Mouse (Mus musculus) CH12.LX (cell line): Measurements from ENCODE around the gene Pde8a. TPM values are rescaled to one million over a fixed set of nuclear protein-coding genes. Genes with fewer than 3 reads are reported as not detected.

ENCODE experiments used
- DNase-seq: peaks from one replicate; pipeline ENCODE4 v3.0.0-alpha.2; 2013; ENCODE audit errors: extremely low read depth
- H3K27ac ChIP-seq: 2 replicates; pipeline ENCODE4 v1.5.1; 2012; ENCODE audit warnings: low read depth, mild to moderate bottlenecking, control low read depth, moderate library complexity; ENCODE audit not compliant: insufficient read depth
- H3K27me3 ChIP-seq: replicated peaks from 2 replicates; pipeline ENCODE3; 2012; ENCODE audit warnings: inconsistent platforms
- H3K36me3 ChIP-seq, 2 experiments: replicated peaks in 1 of 2; 2 replicates each; pipeline versions ENCODE3 to v1.6.1; 2012; ENCODE audit warnings: inconsistent platforms in 1 of 2, low read length in 1 of 2, mild to moderate bottlenecking in 1 of 2, mixed read lengths in 1 of 2, moderate library complexity in 1 of 2; ENCODE audit not compliant: control insufficient read depth in 1 of 2, insufficient read depth in 1 of 2
- H3K4me1 ChIP-seq, 2 experiments: 2 replicates each; pipeline ENCODE4 v1.6.1; 2012; ENCODE audit warnings: inconsistent platforms in 1 of 2, moderate library complexity in 1 of 2; ENCODE audit not compliant: insufficient read depth in 2 of 2, control insufficient read depth in 1 of 2
- H3K4me2 ChIP-seq: 2 replicates; pipeline ENCODE4 v1.6.1; 2012; ENCODE audit warnings: low read depth, mild to moderate bottlenecking, control low read depth; ENCODE audit not compliant: poor library complexity, insufficient read depth, severe bottlenecking
- H3K4me3 ChIP-seq, 3 experiments: fragments of 150-350 bp in 1 of 3; sonication (generic) in 1 of 3; replicated peaks in 1 of 3; 2 replicates each; pipeline versions ENCODE3 to v1.5.1; 2011 to 2012; ENCODE audit warnings: low read depth in 2 of 3, low read length in 2 of 3, mild to moderate bottlenecking in 2 of 3, moderate library complexity in 2 of 3, control low read depth in 1 of 3, improper control_type of control experiment in 1 of 3, inconsistent platforms in 1 of 3, mixed read lengths in 1 of 3; ENCODE audit not compliant: poor library complexity in 1 of 3
- H3K79me2 ChIP-seq: replicated peaks from 2 replicates; pipeline ENCODE4 v1.6.1; 2012; ENCODE audit warnings: mild to moderate bottlenecking, moderate library complexity; ENCODE audit not compliant: control insufficient read depth, poor library complexity, insufficient read depth, severe bottlenecking; ENCODE audit errors: extremely low read depth
- H3K9ac ChIP-seq: 2 replicates; pipeline ENCODE4 v1.6.1; 2012; ENCODE audit warnings: low read depth, mild to moderate bottlenecking, control low read depth, moderate library complexity; ENCODE audit not compliant: insufficient read depth
- H3K9me3 ChIP-seq: replicated peaks from 2 replicates; pipeline ENCODE3; 2012; ENCODE audit warnings: low read length, inconsistent platforms, mixed read lengths
- CHD1 ChIP-seq: IDR thresholded peaks from 2 replicates; pipeline ENCODE4 v1.6.1; 2012; ENCODE audit warnings: low read depth, low read length, improper control_type of control experiment, inconsistent platforms
- CTCF ChIP-seq, 2 experiments: IDR thresholded peaks in 1 of 2; conservative IDR thresholded peaks in 1 of 2; 2 replicates each; pipeline ENCODE4 v1.5.1; 2011 to 2012; ENCODE audit warnings: low read depth in 2 of 2, low read length in 2 of 2, improper control_type of control experiment in 1 of 2, inconsistent platforms in 1 of 2, mild to moderate bottlenecking in 1 of 2, moderate library complexity in 1 of 2
- ELF1 ChIP-seq: IDR thresholded peaks from 2 replicates; pipeline ENCODE4 v1.6.1; 2014; ENCODE audit warnings: low read depth, mild to moderate bottlenecking, inconsistent platforms, low read length, improper control_type of control experiment
- GABPA ChIP-seq: IDR thresholded peaks from 2 replicates; pipeline ENCODE4 v1.6.1; 2012; ENCODE audit warnings: low read depth, low read length, improper control_type of control experiment, inconsistent platforms; ENCODE audit not compliant: insufficient replicate concordance
- MEF2A ChIP-seq: IDR thresholded peaks from 2 replicates; pipeline ENCODE4 v1.6.1; 2014; ENCODE audit warnings: low read depth, mild to moderate bottlenecking, inconsistent platforms, low read length, improper control_type of control experiment, borderline replicate concordance
- RAD21 ChIP-seq: IDR thresholded peaks from 2 replicates; pipeline ENCODE4 v1.6.1; 2011; ENCODE audit warnings: low read depth, mild to moderate bottlenecking, low read length, improper control_type of control experiment, moderate library complexity
- RCOR1 ChIP-seq: conservative IDR thresholded peaks from 2 replicates; pipeline ENCODE4 v1.6.1; 2012; ENCODE audit warnings: low read depth, mild to moderate bottlenecking, inconsistent platforms, low read length, improper control_type of control experiment
- SMC3 ChIP-seq: IDR thresholded peaks from 2 replicates; pipeline ENCODE4 v1.6.1; 2011; ENCODE audit warnings: low read depth, low read length, improper control_type of control experiment
- USF1 ChIP-seq: IDR thresholded peaks from 2 replicates; pipeline ENCODE4 v1.6.1; 2014; ENCODE audit warnings: low read depth, mild to moderate bottlenecking, inconsistent platforms, low read length, improper control_type of control experiment
- ZKSCAN1 ChIP-seq: IDR thresholded peaks from 2 replicates; pipeline ENCODE4 v1.6.1; 2012; ENCODE audit warnings: low read depth, inconsistent platforms, low read length, improper control_type of control experiment, borderline replicate concordance
- ZNF384 ChIP-seq: IDR thresholded peaks from 2 replicates; pipeline ENCODE4 v1.6.1; 2012; ENCODE audit warnings: low read depth, low read length, improper control_type of control experiment, inconsistent platforms
- dilution Hi-C: fragments of 300-500 bp; cut with MboI; formaldehyde crosslinking; loops from 2 replicates; pipeline ENCODE4 v1.14.3; 2020; ENCODE audit warnings: low sequenced_read_pairs; ENCODE audit not compliant: extremely low pct_unique_long_range_greater_than_20kb, extremely low pct_ligation_motif_present
- in situ Hi-C: fragments of 300-500 bp; cut with MboI; formaldehyde crosslinking; loops from 3 replicates; pipeline ENCODE4 v1.14.3; 2019; ENCODE audit warnings: low sequenced_read_pairs, low pct_ligation_motif_present, low pct_unique_long_range_greater_than_20kb, mixed read lengths
- polyA plus RNA-seq: library from polyadenylated mRNA; unstranded; fragments of >175 nt; gene quantifications from 2 replicates; pipeline ENCODE4 v1.2.1, GENCODE M21; 2012; ENCODE audit warnings: low read depth; ENCODE audit not compliant: insufficient read length
- total RNA-seq, 2 experiments: library from RNA; depleted of rRNA; stranded (reverse); fragments of 300-350 nt in 1 of 2; fragments of >200 nt in 1 of 2; gene quantifications; 2 replicates each; pipeline ENCODE4 v1.2.3; 2012 to 2014

Pde8a gene
- total and polyA plus RNA-seq, 3 experiments, result 8.3 to 22.7 (median 9.1) TPM

GRCm38 (mm10) chr7:81298206-81298605, 84.8 kb downstream of the Pde8a start:
- H3K27ac ChIP-seq, result no peak overlapping the region
- H3K4me2 ChIP-seq, result no peak overlapping the region
- H3K4me1 ChIP-seq, result peaks cover 3 to 28% of the 10 kb centered on the region in 2 experiments; a peak in 3 of 4 replicates
- DNase-seq, result no peak
- no peak overlapping the region for H3K4me3 ChIP-seq
- no peaks in the 10 kb centered on the region for H3K79me2 ChIP-seq
- dilution Hi-C loops (no loop called here), in situ Hi-C loops (no loop called here)
- H3K9me3 ChIP-seq, result no peaks in the 10 kb centered on the region
- H3K36me3 ChIP-seq, result peaks cover 17 to 56% of the 10 kb centered on the region in 2 experiments
- no peak overlapping the region for H3K9ac ChIP-seq
- TF ChIP-seq GABPA, result no peak
- no peak for TF ChIP-seq CHD1
- no peak for TF ChIP-seq USF1
- no peaks in the 10 kb centered on the region for H3K27me3 ChIP-seq

GRCm38 (mm10) chr7:81301323-81301722, 87.9 kb downstream of the Pde8a start:
- no peak for DNase-seq
- H3K79me2 ChIP-seq, result no peaks in the 10 kb centered on the region
- no peak overlapping the region for H3K4me3 ChIP-seq
- H3K27me3 ChIP-seq, result no peaks in the 10 kb centered on the region
- H3K4me2 ChIP-seq, result no peak overlapping the region
- TF ChIP-seq MEF2A, result no peak
- H3K9ac ChIP-seq, result no peak overlapping the region
- no peak overlapping the region for H3K27ac ChIP-seq
- no peaks in the 10 kb centered on the region for H3K9me3 ChIP-seq
- peaks cover 14 to 58% of the 10 kb centered on the region in 2 experiments for H3K36me3 ChIP-seq
- dilution Hi-C loops (no loop called here), in situ Hi-C loops (loop anchor here (25.0 kb wide), 1 partner anchor 414 kb away; no protein-coding TSS in a partner anchor)
- H3K4me1 ChIP-seq, result peaks cover 0 to 21% of the 10 kb centered on the region in 2 experiments; a peak in 2 of 4 replicates

GRCm38 (mm10) chr7:81303682-81304081, 90.3 kb downstream of the Pde8a start:
- Histone ChIP-seq H3K4me3 (no peak overlapping the region), H3K79me2 (no peaks in the 10 kb centered on the region), H3K4me2 (no peak overlapping the region), H3K36me3 (peaks cover 15 to 68% of the 10 kb centered on the region in 2 experiments)
- TF ChIP-seq ELF1, result no peak
- TF ChIP-seq CTCF (conservative IDR thresholded peaks at IDR 0.05 in 1 of 2, IDR thresholded peaks at IDR 0.05 in 1 of 2; ENCODE audit: low read depth in 2 of 2, low read length in 2 of 2), result peak; percentile 72 to 78
- no peak for TF ChIP-seq RCOR1
- no peak for TF ChIP-seq GABPA
- peak; percentile 79 for TF ChIP-seq SMC3
- TF ChIP-seq ZNF384, result no peak
- no peak for TF ChIP-seq ZKSCAN1
- peak; percentile 56 for TF ChIP-seq RAD21
- TF ChIP-seq, all 38 proteins: peak for 3
- Histone ChIP-seq H3K4me1 (peaks cover 0 to 21% of the 10 kb centered on the region in 2 experiments; a peak in 2 of 4 replicates), H3K9ac (no peak overlapping the region), H3K27me3 (no peaks in the 10 kb centered on the region), H3K9me3 (no peaks in the 10 kb centered on the region), H3K27ac (no peak overlapping the region)
- peak; percentile 21 for DNase-seq
- dilution Hi-C loops (no loop called here), in situ Hi-C loops (loop anchor here (25.0 kb wide), 1 partner anchor 416 kb away; no protein-coding TSS in a partner anchor)
